Mouse (Mus musculus): Measurements from ENCODE around the gene Gm20388. TPM values are rescaled to one million over a fixed set of nuclear protein-coding genes. Genes with fewer than 3 reads are reported as not detected.

Gene Gm20388
- polyA plus RNA-seq, 1 experiment, result 18.7 TPM

DNA sequence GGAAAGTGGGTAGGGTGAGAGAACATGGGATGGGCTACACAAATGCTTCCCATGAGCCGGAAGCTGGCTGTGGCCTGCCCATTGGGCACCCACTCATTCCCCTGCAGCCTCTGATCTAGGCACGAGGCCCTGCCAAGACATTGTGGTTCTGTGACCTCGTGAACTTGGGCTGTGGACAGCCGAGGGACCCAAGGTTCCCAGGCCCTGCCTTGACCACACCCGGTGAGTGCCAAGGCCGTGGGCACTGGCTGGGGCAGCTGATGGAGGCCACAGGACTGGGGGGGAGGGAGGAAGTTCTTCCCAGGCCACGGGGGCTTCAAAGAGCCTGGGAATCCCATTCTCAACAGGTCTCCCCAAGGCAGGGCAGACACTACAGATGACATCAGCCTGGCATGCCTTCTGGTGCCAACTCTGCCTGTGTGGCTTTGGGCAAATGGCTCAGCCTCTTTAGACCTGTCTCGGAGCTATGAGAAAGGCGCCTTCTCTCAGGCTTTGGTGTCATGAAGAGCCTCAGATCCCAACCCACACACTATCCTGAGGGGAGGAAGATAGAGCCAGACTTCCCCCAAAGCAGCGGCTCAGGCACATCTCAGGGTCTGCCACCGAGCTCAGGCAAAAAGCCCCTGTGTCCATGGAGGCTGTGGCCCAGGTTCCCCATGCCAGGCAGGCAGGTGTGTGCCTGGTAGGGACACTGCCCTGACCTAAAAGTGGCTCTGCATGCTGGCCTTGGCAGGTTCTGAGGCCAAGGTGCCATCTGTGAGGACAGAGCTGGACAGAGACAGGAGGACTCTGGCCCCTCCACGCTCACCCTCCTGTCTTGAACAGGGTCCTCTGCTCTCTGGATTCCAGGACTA is 2941.3 kb downstream of the Gm20388 start:
- Histone ChIP-seq H3K4me1 (ENCODE audit: control insufficient read depth, insufficient read depth, low read length) (peaks cover 59% of the 10 kb centered on the region), H3K4me3 (replicated peaks; ENCODE audit: insufficient read depth, low read depth, low read length) (peak overlapping the region; percentile 28), H3K27me3 (ENCODE audit: control insufficient read depth, insufficient read depth, low read length) (no peaks in the 10 kb centered on the region), H3K27ac (ENCODE audit: insufficient read depth, low read length) (peak overlapping the region; percentile 95)
- WGBS, result 7% methylated on average over 12 of the region's 12 CpGs
- TF ChIP-seq POLR2A (IDR thresholded peaks at IDR 0.05; ENCODE audit: borderline replicate concordance, insufficient read depth, low read length), result no peak
- no peak for TF ChIP-seq CTCF (IDR thresholded peaks at IDR 0.05; ENCODE audit: borderline replicate concordance, insufficient read depth, low read depth, low read length)
- peak; percentile 95 to 98 for DNase-seq

DNA sequence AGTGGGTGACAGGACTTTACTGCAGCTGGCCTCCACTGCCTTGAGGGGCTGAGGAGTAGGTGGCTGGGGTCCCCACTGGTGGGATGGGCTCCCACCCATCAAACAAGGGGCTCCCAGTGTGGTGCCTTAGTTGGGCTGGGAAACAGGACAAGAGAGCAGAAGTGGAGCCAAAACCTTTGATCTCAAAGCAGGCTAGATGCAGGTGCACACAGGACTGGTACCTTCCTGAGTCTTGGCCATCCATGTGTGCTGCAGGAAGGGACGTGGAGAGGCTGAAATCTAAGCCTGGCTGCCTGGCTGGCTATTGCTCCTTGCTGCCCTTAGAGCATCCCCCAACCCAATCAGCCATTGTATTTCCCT is 2941.9 kb downstream of the Gm20388 start:
- peaks cover 65% of the 10 kb centered on the region for H3K4me1 ChIP-seq (ENCODE audit: control insufficient read depth, insufficient read depth, low read length)
- H3K27me3 ChIP-seq (ENCODE audit: control insufficient read depth, insufficient read depth, low read length), result no peaks in the 10 kb centered on the region
- DNase-seq, result peak in 1 of 2 experiments; percentile 90
- H3K27ac ChIP-seq (ENCODE audit: insufficient read depth, low read length), result peak overlapping the region; percentile 95
- whole genome bisulfite sequencing, result 10% methylated on average over 1 of the region's 1 CpGs
- TF ChIP-seq CTCF (IDR thresholded peaks at IDR 0.05; ENCODE audit: borderline replicate concordance, insufficient read depth, low read depth, low read length) (no peak), POLR2A (IDR thresholded peaks at IDR 0.05; ENCODE audit: borderline replicate concordance, insufficient read depth, low read length) (peak; percentile 24; the same call in 1 of the 2 replicates)
- H3K4me3 ChIP-seq (replicated peaks; ENCODE audit: insufficient read depth, low read depth, low read length), result peak overlapping the region; percentile 28

DNA sequence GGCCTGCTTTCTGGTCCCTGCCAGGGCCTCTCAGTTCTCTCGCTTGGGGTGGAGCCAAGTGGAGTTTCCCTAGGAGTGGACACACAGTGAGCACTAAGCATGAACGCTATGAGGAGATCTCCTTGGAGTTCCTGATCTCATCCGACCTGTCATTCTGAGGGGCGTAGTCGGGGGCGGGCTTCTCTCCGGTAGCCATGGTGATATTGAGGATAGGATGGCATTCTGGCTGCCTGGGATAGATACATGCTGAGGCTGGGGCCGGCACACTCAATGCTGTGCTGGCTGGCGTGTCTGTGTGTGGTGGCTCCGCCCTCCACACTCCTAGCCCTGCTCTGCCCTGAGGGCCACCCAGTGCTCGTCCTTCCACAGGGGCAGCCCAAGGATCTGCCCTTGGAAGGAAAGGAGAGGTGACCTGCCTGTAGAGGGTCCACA is 2942.7 kb downstream of the Gm20388 start:
- H3K4me1 ChIP-seq (ENCODE audit: control insufficient read depth, insufficient read depth, low read length), result peaks cover 66% of the 10 kb centered on the region
- WGBS, result 3% methylated on average over 11 of the region's 11 CpGs
- H3K4me3 ChIP-seq (replicated peaks; ENCODE audit: insufficient read depth, low read depth, low read length), result peak overlapping the region; percentile 1
- peak overlapping the region; percentile 95 for H3K27ac ChIP-seq (ENCODE audit: insufficient read depth, low read length)
- DNase-seq, result peak; percentile 82 to 88
- TF ChIP-seq POLR2A (IDR thresholded peaks at IDR 0.05; ENCODE audit: borderline replicate concordance, insufficient read depth, low read length) (peak; percentile 27; the same call in 1 of the 2 replicates), CTCF (IDR thresholded peaks at IDR 0.05; ENCODE audit: borderline replicate concordance, insufficient read depth, low read depth, low read length) (no peak)
- H3K27me3 ChIP-seq (ENCODE audit: control insufficient read depth, insufficient read depth, low read length), result no peaks in the 10 kb centered on the region

DNA sequence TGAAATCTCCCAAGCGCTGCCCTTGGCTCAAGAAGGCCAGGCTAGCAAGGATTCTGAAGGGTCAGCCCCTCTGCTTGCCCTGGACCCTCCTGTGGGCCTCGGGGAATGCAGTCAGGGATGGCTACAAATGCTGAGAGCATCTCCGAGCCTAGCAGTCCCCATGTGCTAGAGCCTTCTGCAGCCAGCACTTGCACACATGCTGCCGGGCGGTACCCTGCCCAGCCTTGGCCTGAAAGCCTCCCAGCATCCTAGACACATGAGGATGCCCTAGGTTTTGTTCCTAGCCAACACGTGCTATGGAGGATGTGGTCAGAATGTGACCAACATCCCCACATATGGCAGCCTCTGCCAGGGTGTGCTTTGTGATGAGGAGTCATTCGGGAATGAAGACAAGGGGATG is 2943.7 kb downstream of the Gm20388 start:
- 28% methylated on average over 7 of the region's 7 CpGs for WGBS

DNA sequence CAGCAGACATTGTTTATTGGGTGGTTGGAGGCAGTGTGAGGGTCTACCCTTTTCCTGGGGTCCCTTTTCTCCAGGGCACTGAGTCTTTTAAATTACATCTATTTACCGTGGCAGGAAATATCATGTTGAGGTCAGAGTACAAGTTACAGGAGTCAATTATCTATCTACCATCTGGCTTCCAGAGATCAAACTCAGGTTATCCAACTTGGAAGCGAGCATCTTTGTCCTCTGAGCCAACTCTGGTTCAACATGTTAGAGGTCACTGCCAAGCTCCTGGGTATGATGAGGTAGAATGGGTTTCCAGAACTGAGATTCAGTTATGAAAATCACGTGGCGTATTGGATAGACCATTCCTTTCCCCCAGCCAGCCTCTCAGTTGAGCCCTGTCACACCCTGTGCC is 2944.5 kb downstream of the Gm20388 start:
- H3K27ac ChIP-seq (ENCODE audit: insufficient read depth, low read length), result peak overlapping the region; percentile 95
- peaks cover 66% of the 10 kb centered on the region for H3K4me1 ChIP-seq (ENCODE audit: control insufficient read depth, insufficient read depth, low read length)
- no peak for DNase-seq
- WGBS, result 41% methylated on average over 4 of the region's 4 CpGs
- no peaks in the 10 kb centered on the region for H3K27me3 ChIP-seq (ENCODE audit: control insufficient read depth, insufficient read depth, low read length)
- no peak overlapping the region for H3K4me3 ChIP-seq (replicated peaks; ENCODE audit: insufficient read depth, low read depth, low read length)
- TF ChIP-seq CTCF (IDR thresholded peaks at IDR 0.05; ENCODE audit: borderline replicate concordance, insufficient read depth, low read depth, low read length) (no peak), POLR2A (IDR thresholded peaks at IDR 0.05; ENCODE audit: borderline replicate concordance, insufficient read depth, low read length) (no peak)

More for the DNA sequence above, 2943.7 kb downstream of the Gm20388 start:
- no peak for TF ChIP-seq POLR2A (IDR thresholded peaks at IDR 0.05; ENCODE audit: borderline replicate concordance, insufficient read depth, low read length)
- no peak for TF ChIP-seq CTCF (IDR thresholded peaks at IDR 0.05; ENCODE audit: borderline replicate concordance, insufficient read depth, low read depth, low read length)
- Histone ChIP-seq H3K4me1 (ENCODE audit: control insufficient read depth, insufficient read depth, low read length) (peaks cover 66% of the 10 kb centered on the region), H3K27me3 (ENCODE audit: control insufficient read depth, insufficient read depth, low read length) (no peaks in the 10 kb centered on the region), H3K27ac (ENCODE audit: insufficient read depth, low read length) (peak overlapping the region; percentile 95), H3K4me3 (replicated peaks; ENCODE audit: insufficient read depth, low read depth, low read length) (no peak overlapping the region)
- DNase-seq, result no peak

DNA sequence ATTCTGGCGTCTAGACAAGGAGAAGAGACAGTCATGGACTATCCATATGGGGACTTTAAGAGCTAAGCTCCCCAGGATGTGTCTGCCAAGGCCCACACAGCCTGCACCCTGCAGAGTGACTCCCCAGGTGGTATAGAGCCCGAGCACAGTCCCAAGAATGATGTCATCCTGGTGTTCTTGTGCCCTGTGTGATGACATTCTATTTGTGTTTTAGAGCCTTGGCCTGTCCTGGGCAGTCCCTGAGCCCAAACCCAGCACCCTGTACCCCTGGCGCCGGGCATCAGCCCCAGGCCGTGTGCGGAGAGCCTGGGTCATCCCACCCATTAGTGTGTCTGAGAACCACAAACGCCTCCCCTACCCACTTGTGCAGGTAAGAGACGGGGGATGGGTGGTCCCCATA is 2945.6 kb downstream of the Gm20388 start:
- no peak for TF ChIP-seq POLR2A (IDR thresholded peaks at IDR 0.05; ENCODE audit: borderline replicate concordance, insufficient read depth, low read length)

DNA sequence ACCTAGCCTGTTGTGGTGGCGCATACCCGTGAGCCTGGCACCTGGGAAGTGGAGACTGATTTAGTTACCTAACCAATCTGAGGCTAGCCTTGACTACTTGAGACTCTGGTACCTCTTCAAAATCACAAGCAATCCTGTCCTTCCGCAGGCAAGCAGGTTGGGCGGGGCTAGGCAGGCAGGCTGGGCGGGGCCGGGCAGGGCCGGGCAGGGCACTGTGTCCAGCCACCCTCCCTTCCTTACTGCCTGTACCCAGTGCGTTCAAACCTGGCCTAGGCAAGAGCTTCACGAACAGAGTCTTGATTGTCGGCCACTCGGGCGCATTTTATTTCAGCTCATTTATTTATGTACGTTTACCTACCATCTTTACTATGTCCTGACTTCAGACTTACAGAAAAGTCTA is 2949.2 kb downstream of the Gm20388 start:
- H3K4me1 ChIP-seq (ENCODE audit: control insufficient read depth, insufficient read depth, low read length), result peaks cover 35% of the 10 kb centered on the region
- TF ChIP-seq CTCF (IDR thresholded peaks at IDR 0.05; ENCODE audit: borderline replicate concordance, insufficient read depth, low read depth, low read length) (no peak), POLR2A (IDR thresholded peaks at IDR 0.05; ENCODE audit: borderline replicate concordance, insufficient read depth, low read length) (no peak)
- no peaks in the 10 kb centered on the region for H3K27me3 ChIP-seq (ENCODE audit: control insufficient read depth, insufficient read depth, low read length)
- H3K27ac ChIP-seq (ENCODE audit: insufficient read depth, low read length), result no peak overlapping the region
- H3K4me3 ChIP-seq (replicated peaks; ENCODE audit: insufficient read depth, low read depth, low read length), result no peak overlapping the region
- 77% methylated on average over 13 of the region's 13 CpGs for WGBS
- DNase-seq, result no peak

More for the DNA sequence above, 2945.6 kb downstream of the Gm20388 start:
- Histone ChIP-seq H3K27ac (ENCODE audit: insufficient read depth, low read length) (peak overlapping the region; percentile 23; the same call in 1 of the 2 replicates), H3K4me1 (ENCODE audit: control insufficient read depth, insufficient read depth, low read length) (peaks cover 58% of the 10 kb centered on the region), H3K4me3 (replicated peaks; ENCODE audit: insufficient read depth, low read depth, low read length) (no peak overlapping the region), H3K27me3 (ENCODE audit: control insufficient read depth, insufficient read depth, low read length) (no peaks in the 10 kb centered on the region)
- 70% methylated on average over 8 of the region's 8 CpGs for WGBS
- DNase-seq, result peak in 1 of 2 experiments; percentile 65

DNA sequence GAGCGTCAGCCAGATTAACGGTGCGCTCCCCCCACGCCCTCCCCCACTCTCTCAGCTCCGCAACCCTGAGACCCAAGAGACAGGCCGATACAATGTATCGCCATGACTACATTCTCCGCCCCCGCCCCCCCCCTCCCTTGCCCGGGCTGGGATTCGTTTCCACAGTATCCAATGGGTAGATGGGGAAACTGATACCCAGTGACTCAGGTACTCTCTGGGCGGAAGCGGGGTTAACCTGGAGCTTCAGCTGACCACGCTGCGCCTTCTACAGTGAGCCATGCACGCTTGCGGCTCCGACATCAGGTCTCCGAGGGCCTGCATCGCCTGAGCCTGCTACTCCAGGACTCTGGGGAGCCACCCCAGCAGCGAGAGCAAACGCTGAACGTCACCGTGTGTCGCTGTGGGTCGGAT is 2954.1 kb downstream of the Gm20388 start:
- Histone ChIP-seq H3K4me1 (ENCODE audit: control insufficient read depth, insufficient read depth, low read length) (peaks cover 26% of the 10 kb centered on the region), H3K27ac (ENCODE audit: insufficient read depth, low read length) (no peak overlapping the region), H3K27me3 (ENCODE audit: control insufficient read depth, insufficient read depth, low read length) (no peaks in the 10 kb centered on the region), H3K4me3 (replicated peaks; ENCODE audit: insufficient read depth, low read depth, low read length) (no peak overlapping the region)
- no peak for DNase-seq
- no peak for TF ChIP-seq POLR2A (IDR thresholded peaks at IDR 0.05; ENCODE audit: borderline replicate concordance, insufficient read depth, low read length)
- TF ChIP-seq CTCF (IDR thresholded peaks at IDR 0.05; ENCODE audit: borderline replicate concordance, insufficient read depth, low read depth, low read length), result no peak
- WGBS, result 68% methylated on average over 26 of the region's 26 CpGs
